Mouse (Mus musculus) adrenal gland, postnatal 4 days (tissue): ENCODE data around the gene Msmb. TPM values are rescaled to one million over a fixed set of nuclear protein-coding genes. Genes with fewer than 3 reads are reported as not detected.
A peak's percentile ranks its signal among the peaks of the same experiment; 100 is the strongest.
"Not testable (repeated sequence)": the region's sequence is repeated elsewhere in the genome, so short reads cannot be mapped to it uniquely, and the experiment has no call there.

Experiments
- DNase-seq, 2 experiments: peaks; one replicate each; pipeline ENCODE4 v3.0.0; 2021 to 2022; ENCODE audit warnings: low spot score in 2 of 2, mixed read lengths in 2 of 2
- total RNA-seq, 2 experiments: library from RNA; stranded (reverse); gene quantifications; 2 replicates each; pipeline ENCODE4 v1.2.3; 2021

Msmb gene
- total RNA-seq, 2 experiments from 2014 or later = not detected

DNA sequence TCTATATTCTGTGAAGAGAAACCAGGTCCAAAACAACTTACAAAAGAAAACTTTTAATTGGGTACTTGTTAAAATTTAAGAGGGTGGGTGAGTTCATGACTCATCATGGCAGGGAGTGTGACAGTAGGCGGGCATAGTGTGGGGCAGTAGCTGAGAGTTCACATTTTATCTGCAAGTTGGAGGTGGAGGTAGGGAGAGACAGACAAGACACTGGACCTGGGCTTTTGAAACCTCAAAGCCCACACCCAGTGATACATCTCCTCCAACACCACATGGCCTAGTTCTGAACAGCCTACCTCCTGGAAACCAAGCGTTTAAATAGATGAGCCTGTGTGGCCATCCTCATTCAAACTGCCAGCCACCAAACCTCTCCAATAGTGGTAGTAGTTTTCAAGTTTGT, 33.5 kb downstream of the Msmb start:
- DNase-seq = no peak

DNA sequence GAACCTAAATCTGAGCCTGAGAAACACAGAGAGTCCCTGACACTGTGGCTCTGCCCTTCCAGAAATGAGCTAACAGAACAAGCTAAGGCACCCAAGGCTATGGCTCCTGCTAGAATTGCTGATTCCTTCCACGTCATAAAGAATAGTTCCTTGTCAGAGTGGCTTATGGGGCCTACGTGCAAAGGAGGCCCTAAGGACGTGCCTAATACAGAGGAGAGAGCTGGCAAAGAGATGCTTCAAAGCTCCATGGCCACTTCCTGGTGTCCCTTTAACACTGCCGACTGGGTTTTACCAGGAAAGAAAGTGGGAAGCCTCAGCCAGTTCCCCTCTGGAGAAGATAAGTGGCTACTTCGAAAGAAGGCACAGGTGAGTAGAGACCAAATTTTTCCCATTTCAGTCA, 34.8 kb downstream of the Msmb start:
- not testable (repeated sequence) for DNase-seq

DNA sequence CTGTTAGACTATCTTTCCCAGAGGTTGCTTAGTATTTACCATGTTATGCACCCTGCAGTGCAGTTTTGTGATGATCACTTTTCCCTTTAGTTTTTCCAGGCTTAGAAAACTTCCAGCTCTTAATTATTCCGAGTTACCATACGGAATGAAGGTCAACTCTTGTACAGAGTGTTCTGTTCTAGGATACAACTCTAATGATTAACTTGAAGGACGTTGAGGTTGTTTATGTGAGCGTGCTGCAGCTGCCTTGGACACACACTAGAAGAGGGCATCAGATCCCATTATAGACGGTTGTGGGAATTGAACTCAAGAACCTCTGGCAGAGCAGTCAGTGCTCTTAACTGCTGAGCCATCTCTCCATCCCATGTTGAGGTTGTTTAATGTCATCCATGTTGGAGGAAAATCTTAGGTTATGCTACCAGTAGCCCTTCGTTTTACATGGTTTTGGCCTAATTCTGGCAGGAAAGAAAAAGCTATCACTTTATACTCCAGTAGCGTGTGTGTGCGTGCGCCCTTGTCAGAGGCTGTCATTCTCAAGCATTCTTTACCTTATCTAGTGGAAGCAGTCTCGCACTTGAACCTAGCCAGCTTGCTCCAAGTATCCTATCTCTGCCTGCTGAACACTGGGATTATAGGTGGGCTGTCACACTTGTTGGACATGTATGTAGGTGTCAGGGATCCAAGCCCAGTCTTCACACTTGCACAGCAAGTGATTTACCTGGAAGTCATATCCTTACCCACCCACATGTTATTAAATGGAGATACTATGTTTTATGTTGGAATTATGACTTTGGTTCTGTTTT, 37.8 kb downstream of the Msmb start:
- DNase-seq = no peak

DNA sequence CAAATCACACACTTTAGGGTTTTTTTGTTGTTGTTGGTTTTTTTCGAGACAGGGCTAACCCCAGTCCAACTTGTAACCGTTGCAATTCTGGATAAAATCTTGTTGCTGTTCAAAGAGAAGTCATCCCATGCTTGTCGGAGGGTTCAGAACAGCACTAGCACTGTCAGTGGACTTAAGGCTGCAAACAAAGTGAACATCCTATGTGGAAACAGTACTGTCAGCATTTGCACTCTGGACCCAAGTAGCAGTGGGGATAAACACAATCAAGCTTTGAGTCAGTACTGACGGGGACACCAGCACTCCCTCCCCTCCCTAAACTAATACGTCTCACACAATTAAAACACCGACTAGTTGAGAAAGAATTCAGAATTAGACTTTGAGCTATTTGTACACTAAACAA, 39.0 kb downstream of the Msmb start:
- DNase-seq = no peak

DNA sequence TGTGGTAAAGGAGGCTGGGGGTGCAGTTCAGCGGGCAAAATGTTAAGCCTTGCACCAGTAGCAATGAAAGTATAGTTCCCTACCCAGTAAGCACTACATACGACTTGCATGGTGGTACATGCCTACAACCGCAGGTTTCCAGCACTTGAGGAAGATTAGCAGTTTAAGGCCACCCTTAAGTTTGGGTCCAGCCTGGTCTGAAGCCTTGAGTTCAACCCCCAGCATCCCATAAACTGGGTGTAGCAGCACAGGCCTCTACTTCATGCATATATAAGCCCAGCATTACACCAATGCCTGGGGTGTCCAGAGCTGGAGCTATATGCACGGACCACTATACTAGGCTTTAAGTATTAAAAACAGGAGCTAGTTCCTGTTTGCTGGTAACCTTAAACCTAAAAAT, 42.0 kb downstream of the Msmb start:
- no peak for DNase-seq

DNA sequence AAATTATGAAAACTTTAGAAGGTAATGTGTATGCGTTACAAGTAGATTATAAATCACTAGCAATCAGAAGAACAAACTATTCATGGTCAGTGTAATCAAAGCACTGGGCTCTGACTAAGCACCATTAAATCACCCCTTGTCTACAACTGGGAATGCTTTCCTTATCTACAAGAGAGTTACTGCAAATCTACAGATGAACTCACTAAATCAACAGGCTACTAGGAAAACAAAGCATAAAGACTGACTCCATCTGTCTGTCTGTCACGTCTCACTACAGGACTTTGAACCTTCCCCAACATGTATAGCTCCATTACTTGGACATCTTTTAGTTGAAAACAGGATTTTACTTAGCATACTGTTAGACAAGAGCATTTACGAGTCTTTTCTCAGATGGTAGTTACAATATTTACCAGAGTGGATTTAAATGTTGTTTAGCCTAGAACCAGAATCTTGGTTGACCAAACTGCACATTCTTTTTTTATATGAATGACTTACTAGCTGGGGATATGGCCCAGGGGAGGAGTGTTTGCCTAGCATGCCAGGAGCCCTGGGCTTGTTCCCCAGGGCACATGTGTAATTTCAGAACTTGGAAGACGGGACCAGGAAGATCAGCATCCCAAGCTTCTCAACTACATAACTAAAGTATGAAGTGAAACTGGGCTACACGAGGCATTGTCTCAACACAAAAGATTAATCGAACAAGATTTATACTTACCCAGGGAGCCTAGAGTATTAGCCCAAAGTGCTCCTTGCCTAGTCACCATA, 49.0 kb downstream of the Msmb start:
- DNase-seq = no peak

DNA sequence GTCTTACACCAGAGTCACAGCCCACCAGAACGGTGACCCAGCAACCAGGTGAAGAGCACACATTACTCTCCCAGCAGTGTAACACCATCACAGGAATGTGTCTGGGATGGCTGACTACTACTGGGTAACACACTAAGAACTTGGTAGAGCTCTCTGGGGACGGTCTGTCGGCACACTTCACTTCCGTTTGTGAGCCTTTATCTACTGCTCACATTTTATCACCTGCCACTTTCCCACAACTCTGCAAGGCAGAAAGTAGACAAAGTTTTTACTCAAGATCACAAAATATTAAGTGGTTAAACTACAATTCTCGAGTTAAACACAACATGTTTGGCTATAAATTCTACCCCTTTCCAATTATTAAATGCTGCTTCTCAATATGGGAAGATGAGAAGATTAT, 50.1 kb downstream of the Msmb start:
- DNase-seq = no peak

DNA sequence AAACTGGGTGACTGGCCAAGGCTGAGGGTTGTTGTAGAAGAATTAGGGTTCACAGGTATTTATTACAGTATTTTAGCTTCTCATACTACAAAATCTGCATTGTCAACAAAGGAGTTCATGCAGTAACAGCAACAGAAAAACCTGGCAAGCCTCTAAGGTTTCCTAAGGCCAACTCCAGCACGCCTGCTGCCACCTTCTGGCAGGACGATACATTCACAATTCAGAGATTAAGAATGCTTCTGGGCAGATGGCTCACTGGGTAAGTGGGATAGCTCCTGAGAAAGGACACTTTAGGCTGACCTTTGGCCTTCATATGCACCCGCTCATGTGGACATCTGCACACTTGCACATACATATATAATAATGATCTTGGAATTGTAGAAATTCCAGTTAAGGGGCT, 50.6 kb downstream of the Msmb start:
- DNase-seq = peak in 1 of 2 experiments; percentile 21

DNA sequence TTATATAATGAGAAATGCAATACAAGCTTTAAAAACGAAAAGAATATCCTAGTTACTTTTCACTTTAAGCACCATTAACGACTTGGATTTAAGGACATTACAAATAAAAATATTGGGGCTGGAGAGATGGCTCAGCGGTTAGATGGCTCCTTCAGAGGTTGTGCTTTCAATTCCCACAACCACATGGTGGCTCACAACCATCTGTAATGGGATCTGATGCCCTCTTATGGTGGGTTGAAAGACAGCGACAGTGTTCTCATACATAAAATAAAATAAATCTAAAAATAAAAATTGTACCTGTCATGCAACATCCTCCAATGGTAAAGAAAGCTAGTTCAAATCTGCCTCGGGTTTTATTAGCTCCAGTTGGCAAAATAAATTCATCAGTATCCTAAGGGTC, 51.7 kb downstream of the Msmb start:
- not testable (repeated sequence) for DNase-seq

DNA sequence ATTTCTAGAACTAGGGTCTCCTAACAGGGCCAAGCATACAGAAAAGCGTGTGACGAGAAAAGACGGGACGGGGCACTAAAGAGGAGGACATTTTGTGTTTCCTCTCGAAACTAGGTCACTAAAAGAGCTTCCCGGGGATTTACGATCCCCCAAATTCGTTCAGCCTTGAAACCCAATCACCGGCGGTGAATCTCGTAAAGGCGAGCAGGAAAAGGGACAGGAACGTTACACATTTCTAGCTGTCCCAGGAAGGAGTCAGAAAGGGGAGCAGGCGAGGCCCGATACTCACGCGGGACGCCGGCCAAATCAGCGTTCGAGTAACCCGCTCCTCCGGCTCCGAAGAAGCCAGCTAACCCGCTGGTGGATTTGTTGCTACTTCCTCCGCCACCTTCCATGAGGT, 59.5 kb downstream of the Msmb start:
- peak in 1 of 2 experiments; percentile 21 for DNase-seq

DNA sequence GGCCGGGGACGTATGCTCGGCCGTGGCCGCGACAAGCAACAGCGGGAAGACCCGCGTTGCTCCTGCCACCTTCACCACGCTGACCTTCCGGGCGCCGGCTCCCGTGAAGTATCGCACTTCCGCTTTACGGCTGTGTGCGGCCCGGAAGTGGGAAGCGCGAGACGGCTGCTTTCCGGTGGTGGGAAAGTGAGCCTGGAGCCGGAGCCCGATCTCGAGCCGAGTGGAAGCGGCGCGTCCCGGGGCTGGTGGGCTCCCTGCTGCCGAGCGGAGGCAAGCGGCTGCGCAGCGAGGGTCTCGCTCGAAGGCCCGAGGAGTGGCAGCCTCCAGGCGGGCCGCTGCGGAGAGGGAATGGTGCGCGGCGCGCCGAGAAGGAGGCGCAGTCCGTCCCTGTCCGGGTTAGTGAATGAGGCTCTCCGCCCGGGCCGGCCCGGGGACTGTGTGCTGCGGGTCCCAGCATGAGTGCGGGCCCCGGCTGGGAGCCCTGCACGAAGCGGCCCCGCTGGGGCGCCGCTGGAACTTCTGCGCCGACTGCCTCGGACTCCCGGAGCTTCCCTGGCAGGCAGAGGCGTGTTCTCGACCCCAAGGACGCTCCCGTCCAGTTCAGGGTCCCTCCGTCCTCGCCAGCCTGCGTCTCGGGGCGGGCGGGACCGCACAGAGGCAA, 60.1 kb downstream of the Msmb start, which contains the start of the genes Timm23 and Parg:
Timm23 (minus strand) TSS at position 108 of the 661 bp plus-strand sequence.
Parg (plus strand) TSS at position 159 of the 661 bp plus-strand sequence.
- DNase-seq = peak; percentile 51 to 75

Other genes with a start within 250 kb of the Msmb start
- gene Galnt15, start 113.0 kb upstream of the Msmb start, total RNA-seq = 1 to 10 TPM; 3.1 to 4.0 TPM
- gene Oxnad1, start 56.6 kb upstream of the Msmb start, total RNA-seq = 10 to 100 TPM; 30.2 to 32.9 TPM
- 10 to 100 TPM; 51.9 to 54.7 TPM for gene Dph3, start 56.3 kb upstream of the Msmb start, total RNA-seq
- gene Ncoa4, start 17.8 kb downstream of the Msmb start, total RNA-seq = 100 to 1,000 TPM; 157 to 162 TPM
- gene Timm23, start 59.9 kb downstream of the Msmb start, total RNA-seq = 100 to 1,000 TPM; 108 to 118 TPM
- 10 to 100 TPM; 70.2 to 80.9 TPM for gene Parg, start 59.9 kb downstream of the Msmb start, total RNA-seq
- gene Ogdhl, start 180.0 kb downstream of the Msmb start, total RNA-seq = 10 to 100 TPM; 14.5 to 15.7 TPM
- gene 1700024G13Rik, start 246.4 kb downstream of the Msmb start, total RNA-seq = not detected